Mouse (Mus musculus): ENCODE results near the gene Ctnna2. TPM values are rescaled to one million over a fixed set of nuclear protein-coding genes. Genes with fewer than 3 reads are reported as not detected.

The Ctnna2 gene
- polyA plus RNA-seq, 1 experiment, result not detected

DNA sequence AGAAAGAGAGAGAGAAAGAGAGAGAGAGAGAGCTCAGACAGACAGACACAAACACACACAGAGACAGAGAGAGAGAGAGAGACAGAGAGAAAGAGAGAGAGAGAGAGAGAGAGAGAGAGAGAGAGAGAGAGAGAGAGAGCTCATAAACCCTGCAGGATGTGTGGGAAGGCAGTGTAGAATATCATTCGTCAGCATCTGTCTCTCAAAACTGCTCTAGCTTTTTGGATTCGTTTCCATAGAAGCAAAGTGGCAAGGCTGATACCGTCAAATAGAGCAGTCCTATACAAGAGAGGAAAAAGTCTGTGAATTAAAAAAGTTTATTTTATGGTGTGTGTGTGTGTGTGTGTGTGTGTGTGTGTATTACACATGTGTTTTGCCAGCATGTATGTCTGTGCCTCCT is 769.6 kb downstream of the Ctnna2 start:
- Histone ChIP-seq H3K27me3 (ENCODE audit: control insufficient read depth, insufficient read depth, insufficient read length) (no peaks in the 10 kb centered on the region), H3K4me2 (ENCODE audit: low read depth) (no peak overlapping the region), H3K4me3 (no peak overlapping the region), H3K36me3 (ENCODE audit: control insufficient read depth, insufficient read depth) (no peaks in the 10 kb centered on the region), H3K79me2 (ENCODE audit: control insufficient read depth, insufficient read depth) (no peaks in the 10 kb centered on the region), H3ac (ENCODE audit: control insufficient read depth, insufficient read length) (no peak overlapping the region)
- TF ChIP-seq REST (IDR thresholded peaks at IDR 0.05; ENCODE audit: insufficient read depth, insufficient read length) (no peak), TCF3 (IDR thresholded peaks at IDR 0.05; ENCODE audit: insufficient read length, low read depth) (no peak), POLR2AphosphoS2 (IDR thresholded peaks at IDR 0.05; ENCODE audit: insufficient read length, low read depth) (no peak), SRF (IDR thresholded peaks at IDR 0.05; ENCODE audit: control insufficient read depth, insufficient read length, low read depth) (no peak), MYOD1 (IDR thresholded peaks at IDR 0.05; ENCODE audit: control insufficient read depth in 1 of 3, insufficient read length in 2 of 3, low read depth in 2 of 3) (no peak), POLR2A (IDR thresholded peaks at IDR 0.05; ENCODE audit: insufficient read length, low read depth) (no peak), MAX (IDR thresholded peaks at IDR 0.05; ENCODE audit: low read depth) (no peak), MYOG (IDR thresholded peaks at IDR 0.05; ENCODE audit: control insufficient read depth in 1 of 3, insufficient read depth in 1 of 3, insufficient read length in 2 of 3, low read depth in 2 of 3) (no peak), E2F4 (IDR thresholded peaks at IDR 0.05; ENCODE audit: insufficient read depth) (no peak), TCF12 (IDR thresholded peaks at IDR 0.05; ENCODE audit: insufficient read depth, poor library complexity, severe bottlenecking) (no peak), USF1 (IDR thresholded peaks at IDR 0.05; ENCODE audit: low read depth) (no peak), CEBPB (IDR thresholded peaks at IDR 0.05; ENCODE audit: insufficient read depth, poor library complexity, severe bottlenecking) (no peak)

DNA sequence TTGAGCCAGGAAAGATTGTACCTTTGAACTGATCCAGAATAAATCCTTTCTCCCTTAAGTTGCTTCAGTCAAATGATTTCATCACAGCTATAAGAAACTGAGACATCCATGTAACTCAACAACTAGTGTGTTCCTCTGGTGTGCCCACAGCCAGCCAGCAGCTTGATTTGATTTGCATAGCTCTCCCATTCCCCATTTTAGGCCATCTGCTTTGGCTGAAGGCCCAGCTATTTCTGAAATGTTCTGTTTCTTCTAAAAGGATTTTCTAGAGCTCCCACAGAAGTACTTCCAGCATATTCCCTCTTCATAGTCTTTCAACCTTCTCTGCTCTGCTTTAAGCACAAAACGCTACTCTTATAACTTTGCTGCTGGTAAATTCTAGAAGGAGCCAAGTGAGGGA is 770.3 kb downstream of the Ctnna2 start:
- no peak for TF ChIP-seq MAX (IDR thresholded peaks at IDR 0.05; ENCODE audit: low read depth)
- no peak for TF ChIP-seq CEBPB (IDR thresholded peaks at IDR 0.05; ENCODE audit: insufficient read depth, poor library complexity, severe bottlenecking)
- TF ChIP-seq MYOG (IDR thresholded peaks at IDR 0.05; ENCODE audit: control insufficient read depth in 1 of 3, insufficient read depth in 1 of 3, insufficient read length in 2 of 3, low read depth in 2 of 3), result no peak
- no peak for TF ChIP-seq USF1 (IDR thresholded peaks at IDR 0.05; ENCODE audit: low read depth)
- TF ChIP-seq REST (IDR thresholded peaks at IDR 0.05; ENCODE audit: insufficient read depth, insufficient read length), result no peak
- no peak for TF ChIP-seq POLR2A (IDR thresholded peaks at IDR 0.05; ENCODE audit: insufficient read length, low read depth)
- TF ChIP-seq SRF (IDR thresholded peaks at IDR 0.05; ENCODE audit: control insufficient read depth, insufficient read length, low read depth), result no peak
- H3ac ChIP-seq (ENCODE audit: control insufficient read depth, insufficient read length), result no peak overlapping the region
- no peak overlapping the region for H3K4me2 ChIP-seq (ENCODE audit: low read depth)
- H3K79me2 ChIP-seq (ENCODE audit: control insufficient read depth, insufficient read depth), result no peaks in the 10 kb centered on the region
- H3K4me3 ChIP-seq, result no peak overlapping the region
- H3K27me3 ChIP-seq (ENCODE audit: control insufficient read depth, insufficient read depth, insufficient read length), result no peaks in the 10 kb centered on the region
- H3K36me3 ChIP-seq (ENCODE audit: control insufficient read depth, insufficient read depth), result no peaks in the 10 kb centered on the region

DNA sequence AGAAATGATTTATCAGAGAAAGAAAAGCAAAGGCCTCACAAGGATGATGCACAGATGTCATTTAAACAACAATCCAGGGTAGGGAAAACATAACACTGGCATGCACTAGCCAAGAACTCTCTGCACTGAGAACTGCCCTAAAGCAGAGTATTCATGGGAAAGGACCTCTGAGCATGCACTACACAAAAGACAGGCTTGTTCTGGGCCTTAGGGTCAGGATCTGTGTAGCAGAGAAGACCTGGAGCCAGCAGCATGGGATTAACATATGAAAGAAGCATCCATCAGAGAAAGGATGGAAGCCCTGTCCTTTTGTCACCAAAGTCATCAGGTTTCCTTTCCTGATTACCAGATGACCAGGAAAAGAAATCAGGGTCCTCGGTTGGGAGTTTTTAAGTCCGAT is 780.1 kb downstream of the Ctnna2 start:
- Histone ChIP-seq H3K27me3 (ENCODE audit: control insufficient read depth, insufficient read depth, insufficient read length) (no peaks in the 10 kb centered on the region), H3K4me3 (no peak overlapping the region), H3K4me2 (ENCODE audit: low read depth) (no peak overlapping the region), H3ac (ENCODE audit: control insufficient read depth, insufficient read length) (no peak overlapping the region), H3K36me3 (ENCODE audit: control insufficient read depth, insufficient read depth) (no peaks in the 10 kb centered on the region), H3K79me2 (ENCODE audit: control insufficient read depth, insufficient read depth) (no peaks in the 10 kb centered on the region)
- TF ChIP-seq MYOG (IDR thresholded peaks at IDR 0.05; ENCODE audit: control insufficient read depth in 1 of 3, insufficient read depth in 1 of 3, insufficient read length in 2 of 3, low read depth in 2 of 3) (no peak), TCF3 (IDR thresholded peaks at IDR 0.05; ENCODE audit: insufficient read length, low read depth) (no peak), CEBPB (IDR thresholded peaks at IDR 0.05; ENCODE audit: insufficient read depth, poor library complexity, severe bottlenecking) (no peak), POLR2AphosphoS2 (IDR thresholded peaks at IDR 0.05; ENCODE audit: insufficient read length, low read depth) (no peak), E2F4 (IDR thresholded peaks at IDR 0.05; ENCODE audit: insufficient read depth) (no peak), MYOD1 (IDR thresholded peaks at IDR 0.05; ENCODE audit: control insufficient read depth in 1 of 3, insufficient read length in 2 of 3, low read depth in 2 of 3) (no peak), USF1 (IDR thresholded peaks at IDR 0.05; ENCODE audit: low read depth) (no peak), REST (IDR thresholded peaks at IDR 0.05; ENCODE audit: insufficient read depth, insufficient read length) (no peak), TCF12 (IDR thresholded peaks at IDR 0.05; ENCODE audit: insufficient read depth, poor library complexity, severe bottlenecking) (no peak), POLR2A (IDR thresholded peaks at IDR 0.05; ENCODE audit: insufficient read length, low read depth) (no peak), SRF (IDR thresholded peaks at IDR 0.05; ENCODE audit: control insufficient read depth, insufficient read length, low read depth) (no peak), MAX (IDR thresholded peaks at IDR 0.05; ENCODE audit: low read depth) (no peak)

DNA sequence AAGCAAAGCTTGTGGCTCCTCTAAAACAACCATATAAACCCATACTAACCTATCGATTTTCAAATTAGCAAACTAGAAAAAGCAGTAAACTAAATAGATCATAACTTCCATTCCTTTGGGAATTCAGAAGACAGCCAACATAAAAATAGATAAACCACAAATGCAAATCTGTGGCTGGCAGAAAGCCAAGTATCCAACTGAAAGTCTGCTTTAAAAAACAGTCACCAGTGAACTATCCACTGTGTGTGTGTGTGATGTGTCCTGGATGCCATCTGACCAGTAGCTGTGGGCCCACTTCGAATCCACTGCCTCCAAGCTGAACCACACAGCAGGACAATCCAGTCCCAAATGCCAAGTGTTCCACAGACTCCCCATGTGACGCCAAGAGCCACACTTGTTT is 782.8 kb downstream of the Ctnna2 start:
- H3ac ChIP-seq (ENCODE audit: control insufficient read depth, insufficient read length), result no peak overlapping the region
- no peaks in the 10 kb centered on the region for H3K79me2 ChIP-seq (ENCODE audit: control insufficient read depth, insufficient read depth)
- no peak for TF ChIP-seq SRF (IDR thresholded peaks at IDR 0.05; ENCODE audit: control insufficient read depth, insufficient read length, low read depth)
- TF ChIP-seq MAX (IDR thresholded peaks at IDR 0.05; ENCODE audit: low read depth), result no peak
- no peak for TF ChIP-seq MYOD1 (IDR thresholded peaks at IDR 0.05; ENCODE audit: control insufficient read depth in 1 of 3, insufficient read length in 2 of 3, low read depth in 2 of 3)
- no peak overlapping the region for H3K4me2 ChIP-seq (ENCODE audit: low read depth)
- no peaks in the 10 kb centered on the region for H3K36me3 ChIP-seq (ENCODE audit: control insufficient read depth, insufficient read depth)
- H3K4me3 ChIP-seq, result no peak overlapping the region
- H3K27me3 ChIP-seq (ENCODE audit: control insufficient read depth, insufficient read depth, insufficient read length), result no peaks in the 10 kb centered on the region

- Histone ChIP-seq H3K27me3 (ENCODE audit: control insufficient read depth, insufficient read depth, insufficient read length) (no peaks in the 10 kb centered on the region), H3K36me3 (ENCODE audit: control insufficient read depth, insufficient read depth) (no peaks in the 10 kb centered on the region), H3ac (ENCODE audit: control insufficient read depth, insufficient read length) (no peak overlapping the region), H3K4me3 (no peak overlapping the region), H3K79me2 (ENCODE audit: control insufficient read depth, insufficient read depth) (no peaks in the 10 kb centered on the region), H3K4me2 (ENCODE audit: low read depth) (no peak overlapping the region)
- TF ChIP-seq CEBPB (IDR thresholded peaks at IDR 0.05; ENCODE audit: insufficient read depth, poor library complexity, severe bottlenecking) (no peak), POLR2AphosphoS2 (IDR thresholded peaks at IDR 0.05; ENCODE audit: insufficient read length, low read depth) (no peak), REST (IDR thresholded peaks at IDR 0.05; ENCODE audit: insufficient read depth, insufficient read length) (no peak)
Observed at GRCm38 (mm10) chr6:77191635-77192034, 787.9 kb downstream of the Ctnna2 start.
